Mouse (Mus musculus) hematopoietic stem cell, adult 5-6 weeks (primary cell): ENCODE measurements at regions not wholly inside any gene's neighbourhood (a gene's known extent, or its start where the extent isn't known, plus 50 kb on each side); places are given as distances from the start of the nearest gene placed in this dataset.

Source experiments
- ATAC-seq, 2 experiments: fragments of 125-278 bp in 1 of 2; replicated peaks in 1 of 2; 2 replicates each; pipeline ENCODE4 v1.8.0; 2016 to 2017; ENCODE audit warnings: inconsistent platforms in 2 of 2, mild to moderate bottlenecking in 2 of 2, moderate number of reproducible peaks in 2 of 2, low read depth in 1 of 2, moderate TSS enrichment in 1 of 2; ENCODE audit not compliant: low FRiP score in 2 of 2, poor library complexity in 2 of 2, severe bottlenecking in 2 of 2, insufficient read depth in 1 of 2, low TSS enrichment in 1 of 2

DNA sequence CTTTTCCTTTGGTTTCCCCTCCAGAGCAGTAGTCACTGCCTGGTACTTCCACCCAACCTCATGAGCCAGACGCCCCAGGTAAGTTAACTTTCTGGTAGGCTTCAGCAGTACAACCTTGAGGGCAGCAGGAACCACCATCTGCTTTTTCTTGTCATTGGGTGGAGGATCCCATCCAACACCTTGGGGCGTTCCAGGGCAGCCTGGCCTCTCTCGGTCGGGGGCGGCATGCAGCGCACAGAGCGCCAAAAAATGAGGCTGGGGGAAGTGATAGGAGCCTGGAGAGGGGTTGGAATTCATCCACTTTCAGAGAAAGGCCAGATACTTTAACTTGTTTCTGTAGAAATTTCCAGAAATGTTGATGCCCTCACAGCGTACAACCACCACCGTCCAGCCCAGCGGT, 130.2 kb downstream of the 1190002N15Rik start:
- no peak for ATAC-seq

DNA sequence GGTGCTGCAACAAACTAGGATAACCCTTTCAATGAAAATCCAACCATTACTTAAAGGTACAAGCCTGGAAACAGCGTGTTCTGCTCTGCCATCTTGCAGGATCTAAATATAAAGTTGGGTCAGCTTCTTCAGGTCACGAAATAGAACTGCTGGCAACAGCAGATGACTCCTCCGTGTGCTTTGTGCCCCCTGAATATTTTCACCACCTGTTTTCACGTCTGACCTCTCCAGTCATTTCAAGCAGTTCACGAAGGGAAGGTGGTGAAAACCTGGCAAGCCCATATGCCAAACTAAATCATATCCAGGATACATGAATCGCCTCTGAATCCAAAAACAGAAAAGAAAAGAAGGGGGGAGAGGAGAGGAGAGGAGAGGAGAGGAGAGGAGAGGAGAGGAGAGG, 133.3 kb downstream of the 1190002N15Rik start:
- no peak for ATAC-seq

DNA sequence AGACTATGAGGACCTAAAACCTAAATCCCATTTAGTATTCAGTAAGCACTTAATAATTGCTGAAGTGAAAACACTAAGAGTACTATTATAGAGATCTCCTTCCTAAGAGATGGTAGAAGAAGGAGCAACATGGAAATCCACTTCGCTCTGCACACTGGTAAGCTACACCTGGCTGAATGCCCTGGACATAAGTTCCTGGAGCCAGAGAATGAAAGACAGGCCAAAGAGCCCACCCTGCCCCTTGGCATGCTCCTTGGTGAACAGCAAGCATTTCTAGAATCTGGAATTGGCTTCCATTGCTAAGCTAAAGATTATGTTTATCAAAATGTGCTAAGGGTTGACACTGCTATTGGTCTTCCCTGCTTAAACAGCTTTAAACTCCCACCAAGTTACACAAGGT, 137.3 kb downstream of the 1190002N15Rik start:
- ATAC-seq: peak in 1 of 2 experiments; percentile 17; a peak in 1 of 4 replicates

DNA sequence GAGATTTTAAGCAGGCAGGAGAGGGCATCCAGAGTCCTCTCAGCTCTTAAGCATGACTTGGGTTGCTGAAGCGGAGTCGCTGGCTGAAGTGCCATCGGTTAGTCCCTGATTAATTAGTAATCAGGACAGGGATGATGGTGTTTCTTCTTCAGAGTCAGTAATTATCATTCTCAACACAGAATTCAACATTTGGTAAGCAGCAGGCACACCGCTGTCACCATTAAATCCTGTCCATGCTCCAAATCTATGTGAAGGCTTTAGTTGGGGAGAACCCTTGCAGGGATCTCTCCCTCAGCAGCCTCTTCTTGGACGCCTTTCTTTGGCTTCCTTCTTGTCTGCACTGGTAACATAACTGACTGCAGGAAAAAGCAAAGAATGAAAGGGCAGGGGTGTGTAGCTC, 142.7 kb downstream of the 1190002N15Rik start:
- ATAC-seq: no peak

DNA sequence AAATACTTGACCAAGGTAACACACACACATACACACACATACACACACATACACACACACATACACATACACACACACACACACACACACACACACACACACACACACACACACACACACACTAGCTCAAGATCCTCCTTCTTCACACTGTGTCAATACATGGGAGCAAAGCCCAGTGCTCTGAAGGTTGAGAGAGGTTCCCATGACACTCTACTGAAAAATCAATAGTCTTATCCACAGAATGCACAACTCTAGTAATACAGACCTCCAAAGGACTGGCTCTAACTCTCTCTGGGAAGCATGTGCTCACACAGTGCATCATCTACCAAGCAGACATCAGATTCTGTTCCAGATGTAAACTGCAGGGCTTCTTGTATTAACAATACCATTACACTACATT, 151.7 kb downstream of the 1190002N15Rik start:
- no peak for ATAC-seq

DNA sequence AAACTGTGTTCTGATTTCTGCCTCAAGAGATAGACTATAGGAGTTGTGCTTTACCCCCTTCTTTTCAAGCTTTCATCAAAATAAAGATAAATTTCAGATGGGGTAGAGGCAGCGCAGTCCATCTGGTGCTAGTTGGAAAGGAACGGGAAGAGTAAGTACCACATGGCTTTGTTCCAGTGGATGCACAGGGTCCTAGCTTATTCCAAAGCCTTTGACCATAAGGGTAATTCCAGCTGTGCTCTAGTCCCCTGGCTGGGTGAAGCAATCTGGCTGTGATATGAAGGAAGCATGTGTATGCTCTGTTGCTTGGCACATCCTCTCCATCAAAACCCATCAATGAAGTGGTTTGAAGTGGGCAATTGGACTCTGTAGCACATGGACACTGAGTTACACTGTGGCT, 155.6 kb downstream of the 1190002N15Rik start:
- no peak for ATAC-seq

DNA sequence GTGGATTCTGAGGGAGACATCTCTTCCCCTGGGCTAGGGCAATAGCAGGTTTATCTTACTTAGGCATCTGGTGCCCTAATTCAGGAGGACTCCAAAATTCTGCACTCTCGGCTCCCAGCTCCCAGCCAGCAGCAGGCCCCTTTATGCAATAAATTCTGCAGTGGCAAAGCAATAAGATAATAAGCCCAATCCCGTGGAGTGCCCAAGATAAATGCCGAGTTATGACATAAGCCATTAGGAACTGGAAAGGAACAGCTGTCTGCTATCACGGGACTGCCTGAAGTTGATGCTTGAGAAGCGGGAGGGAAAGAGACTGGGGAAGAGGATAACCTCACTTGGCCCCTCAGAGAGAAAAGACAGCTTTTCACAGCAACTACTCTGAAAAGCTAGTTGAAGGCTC, 159.0 kb downstream of the 1190002N15Rik start:
- no peak for ATAC-seq

DNA sequence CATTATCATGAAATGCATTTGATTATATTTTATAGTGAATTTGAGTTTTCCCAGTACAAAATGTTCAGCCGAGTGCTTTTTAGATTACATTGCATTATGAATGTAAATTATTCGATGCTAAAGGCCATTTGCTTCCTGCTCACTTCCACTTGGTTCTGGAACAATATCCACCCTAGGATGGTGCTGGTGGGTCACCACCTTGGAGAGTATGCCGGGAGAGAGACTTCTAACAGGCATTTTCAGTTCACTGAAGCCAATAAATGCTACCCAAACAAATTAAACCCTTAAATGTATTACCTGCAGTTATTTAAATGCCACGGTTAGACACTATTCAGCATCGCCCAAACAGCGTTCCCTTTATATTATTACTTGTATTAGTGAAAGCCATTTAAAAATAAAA, 159.6 kb downstream of the 1190002N15Rik start:
- no peak for ATAC-seq

DNA sequence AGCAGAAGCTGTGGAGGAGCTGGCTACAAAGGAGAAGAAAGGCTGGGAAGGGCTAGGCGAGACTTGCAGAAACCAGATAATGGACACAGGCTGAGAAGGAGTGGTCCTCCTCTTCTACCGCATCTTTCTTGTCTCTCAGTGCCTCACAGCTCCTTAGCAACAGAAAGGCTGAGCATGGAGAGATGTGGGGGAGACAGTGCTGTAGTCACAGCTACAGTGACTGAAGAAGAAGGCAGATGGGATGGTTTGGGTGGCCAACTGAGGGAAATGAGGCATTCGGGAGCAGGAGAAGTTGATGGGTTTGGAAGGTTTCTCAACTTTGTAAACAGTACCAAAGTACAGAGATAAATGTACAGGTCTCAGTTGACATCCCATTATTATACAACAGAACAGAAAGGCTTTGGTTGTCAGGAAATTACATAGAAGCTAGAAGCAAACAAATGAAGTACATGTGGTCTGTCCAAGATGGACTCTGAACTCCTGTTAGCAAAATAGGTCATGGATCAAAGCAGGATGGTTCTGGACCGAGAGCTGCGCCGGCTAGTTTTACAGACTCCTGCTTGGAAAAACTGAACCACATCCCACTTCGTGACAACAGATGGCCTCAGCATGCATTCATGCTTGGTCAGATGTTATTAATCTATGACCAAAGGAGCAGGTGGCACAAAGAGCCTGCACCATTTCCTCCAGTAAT, 160.4 kb downstream of the 1190002N15Rik start:
- ATAC-seq: no peak

DNA sequence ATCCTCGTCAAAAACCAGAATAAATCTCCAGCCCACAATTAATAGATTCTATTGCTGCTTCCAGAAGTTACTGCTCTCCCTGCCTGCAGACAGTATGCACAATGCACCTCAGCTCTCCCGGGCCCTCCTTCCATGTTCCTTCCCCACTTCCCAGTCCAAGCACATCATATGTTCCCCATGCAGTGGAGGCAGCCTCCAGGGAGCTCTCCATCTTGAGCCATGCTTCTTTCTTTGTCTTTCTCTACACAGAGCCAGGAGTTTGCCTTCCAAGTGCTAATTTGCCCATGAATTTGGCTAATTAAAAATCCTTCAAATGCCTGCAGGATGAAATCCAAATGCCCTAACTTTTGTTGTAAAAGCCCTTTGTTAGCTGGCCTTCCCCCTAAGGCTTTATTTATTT, 166.9 kb downstream of the 1190002N15Rik start:
- ATAC-seq: no peak

DNA sequence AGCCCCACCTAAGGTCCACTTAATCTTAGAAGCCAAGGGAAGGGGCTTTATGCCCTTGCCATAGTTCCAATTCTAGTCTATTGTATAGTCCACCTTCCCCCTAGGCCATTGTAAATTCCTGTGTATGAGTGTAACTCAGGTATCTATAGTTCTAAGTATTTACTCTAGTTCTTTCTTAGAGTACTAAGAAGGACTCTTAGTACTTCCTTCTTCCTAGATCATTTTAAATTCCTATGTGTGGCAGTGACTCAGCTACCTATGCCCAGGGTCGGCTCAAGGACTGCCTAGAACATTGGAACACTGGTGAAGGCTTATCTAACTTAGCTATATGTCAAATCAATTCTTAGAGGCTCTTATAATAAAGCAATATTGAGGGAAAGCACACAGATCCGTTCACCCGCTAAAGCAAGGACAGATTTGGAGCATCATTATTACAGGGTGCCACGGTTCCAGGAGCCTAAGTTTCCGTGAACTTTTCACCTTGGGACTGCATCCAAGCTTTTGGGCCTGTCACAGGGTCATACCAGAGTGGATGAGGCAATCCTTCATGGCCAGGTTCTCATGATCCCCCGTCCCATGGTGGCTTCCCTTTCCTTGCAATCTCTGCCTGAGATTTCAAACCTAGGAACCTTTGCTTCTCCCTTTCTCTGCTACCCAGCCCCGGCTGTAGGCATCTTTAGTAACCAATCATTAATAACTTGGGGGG, 169.5 kb downstream of the 1190002N15Rik start:
- ATAC-seq: no peak

DNA sequence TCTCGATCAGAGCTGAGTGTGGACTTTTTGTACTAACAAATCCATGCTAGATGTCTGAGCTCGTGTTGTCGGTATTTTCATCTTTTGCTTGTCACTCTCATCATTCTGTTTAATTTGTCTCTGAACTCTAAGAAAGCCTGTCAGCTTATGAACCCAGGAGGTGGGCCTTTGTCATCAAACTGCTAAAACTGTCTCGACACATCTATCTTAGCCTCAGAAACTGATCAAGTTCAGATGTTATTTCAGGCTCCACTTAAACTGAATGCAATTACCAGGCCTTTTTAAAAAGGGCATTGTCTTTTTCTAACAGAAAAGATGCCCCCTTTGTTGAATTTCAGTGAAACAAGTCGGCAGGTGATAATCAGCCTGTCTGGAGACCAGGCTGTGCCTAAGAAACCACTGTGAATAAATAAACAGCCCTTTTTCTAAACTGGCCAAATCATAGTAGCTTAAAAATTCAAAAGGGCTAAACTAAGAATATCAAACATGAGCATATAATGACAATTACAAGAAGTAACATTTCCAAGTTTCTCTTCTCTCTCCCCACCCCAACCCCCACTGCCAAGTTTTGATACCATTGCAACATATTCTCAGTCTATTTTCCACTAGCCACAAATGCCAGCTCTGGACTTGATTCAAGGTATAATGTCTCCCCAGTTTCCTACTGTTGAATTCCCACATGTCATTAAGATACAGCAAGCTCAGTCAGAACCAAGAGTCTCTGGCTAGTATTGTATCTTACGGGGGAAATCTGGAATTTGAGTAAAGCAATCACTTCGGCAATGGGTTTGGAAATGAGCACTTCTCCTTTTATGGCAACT, 175.8 kb downstream of the 1190002N15Rik start:
- ATAC-seq: no peak

DNA sequence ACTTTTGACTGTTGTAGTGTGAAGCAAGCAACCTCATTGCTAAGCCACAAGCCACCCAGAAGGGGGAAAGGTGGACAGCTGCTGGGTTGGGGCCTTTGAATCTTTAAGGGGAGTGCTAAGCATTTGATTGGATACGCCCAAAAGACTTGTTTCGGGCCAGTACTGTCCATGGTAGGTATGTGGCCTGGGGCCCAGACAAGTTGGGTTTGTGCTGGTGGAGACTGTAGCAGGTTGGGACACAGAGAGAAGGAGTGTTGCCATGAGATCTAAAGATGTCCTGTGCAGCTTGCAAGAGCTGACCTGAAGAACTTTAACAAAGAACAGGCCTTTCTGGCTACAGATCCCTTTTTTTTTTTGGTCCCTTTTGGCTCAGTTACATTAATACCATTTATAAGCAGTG, 176.9 kb downstream of the 1190002N15Rik start:
- no peak for ATAC-seq

DNA sequence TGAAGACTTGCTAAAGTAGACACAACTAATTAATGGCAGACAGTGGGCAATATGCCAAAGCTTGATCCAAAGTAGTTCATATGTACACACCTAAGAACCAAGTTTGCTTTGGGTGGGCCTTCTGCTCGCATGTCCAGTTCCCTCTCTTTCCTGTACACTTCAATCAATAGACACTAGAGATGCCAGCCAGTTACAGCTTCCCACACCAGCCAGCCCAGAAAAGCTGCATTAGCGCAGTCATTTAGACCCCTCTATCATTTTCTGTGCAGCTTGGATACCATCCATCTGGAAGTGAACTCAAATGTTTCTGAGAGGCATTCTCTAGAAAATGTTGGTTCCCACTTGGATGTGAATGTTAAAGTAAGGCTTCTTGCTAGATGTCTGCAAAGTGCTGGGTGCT, 179.7 kb downstream of the 1190002N15Rik start:
- no peak for ATAC-seq

DNA sequence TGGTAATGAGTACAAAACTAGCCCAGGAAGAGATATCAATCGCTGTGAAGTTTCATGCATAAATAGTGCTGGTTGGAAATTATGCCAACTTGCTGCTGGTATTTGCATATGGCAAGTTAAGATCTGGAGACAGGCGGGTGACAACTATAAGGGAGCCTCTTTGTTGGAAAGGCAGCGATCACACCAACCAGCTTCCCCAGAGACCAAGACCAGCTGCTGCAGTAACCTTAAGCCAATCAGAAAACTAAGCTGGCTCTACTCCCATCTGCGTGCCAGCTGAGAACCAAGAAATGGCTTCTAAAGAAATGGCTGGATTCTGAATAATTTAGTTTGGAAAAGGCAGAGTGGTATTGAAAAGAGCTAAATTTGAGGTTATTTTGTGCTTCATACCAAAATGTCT, 195.9 kb downstream of the 1190002N15Rik start:
- no peak for ATAC-seq

DNA sequence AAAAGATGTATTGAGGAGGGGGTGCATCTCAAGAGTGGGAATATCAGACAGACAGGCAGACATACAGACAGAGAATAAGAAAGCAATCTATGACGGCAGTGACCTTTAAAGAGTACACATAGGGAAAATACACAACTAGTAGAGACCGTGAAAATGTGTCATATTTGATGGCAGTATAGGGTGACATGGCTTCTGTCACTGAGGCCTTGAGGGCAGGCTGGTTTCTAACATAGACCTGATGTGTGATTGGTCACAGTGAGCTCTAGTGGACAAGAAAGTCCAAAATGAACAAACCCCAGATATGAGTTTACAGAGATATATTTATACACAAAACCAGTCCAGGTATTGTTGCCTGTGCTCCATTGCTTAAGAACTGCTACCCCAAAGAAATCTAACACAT, 196.3 kb downstream of the 1190002N15Rik start:
- ATAC-seq: no peak

DNA sequence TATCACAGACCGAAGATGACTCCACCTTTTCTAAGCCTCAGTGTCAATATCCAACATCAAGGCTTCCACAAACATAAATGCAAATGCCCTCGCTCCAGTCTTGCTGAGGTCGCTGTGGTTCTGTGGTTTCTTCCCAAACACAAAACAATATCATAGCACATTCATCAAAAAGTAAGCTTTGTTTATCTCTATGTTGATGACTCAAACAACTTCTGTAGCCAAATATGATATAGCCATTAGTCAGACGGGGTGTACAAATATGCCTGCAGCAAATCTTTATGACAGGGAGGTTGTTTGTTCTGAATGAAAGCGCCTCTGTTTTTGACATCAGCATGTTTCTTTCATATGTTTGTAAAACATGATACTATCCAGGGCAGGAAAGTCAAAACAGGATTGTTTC, 204.4 kb downstream of the 1190002N15Rik start:
- ATAC-seq: no peak

DNA sequence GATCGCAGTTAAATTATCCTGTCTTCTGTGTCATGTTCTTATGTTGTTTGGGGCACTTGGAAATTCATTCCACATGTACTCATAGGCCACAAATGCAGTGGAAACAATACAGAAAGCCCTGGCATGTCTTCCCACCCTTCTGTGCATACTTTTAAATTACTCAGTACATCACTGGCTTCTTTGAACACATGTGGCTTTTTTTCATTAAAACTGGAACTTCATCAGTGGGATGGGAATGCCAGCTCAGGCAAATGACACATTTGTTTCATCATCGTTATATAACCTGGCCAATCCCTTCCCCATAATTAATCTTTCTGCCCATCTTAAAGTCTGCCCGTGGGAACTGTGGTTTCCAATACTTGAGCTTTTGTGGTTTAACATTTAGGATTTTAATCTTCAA, 214.9 kb downstream of the 1190002N15Rik start:
- ATAC-seq: no peak
